Comparison of ENCODE assay signal across 8 mouse cellular contexts in genomic region chr17:21845545-21846321, GRCm38 (mm10). TPM values are rescaled to one million over a fixed set of nuclear protein-coding genes. Genes with fewer than 3 reads are reported as not detected.
DNase-seq lines count a peak whose midpoint lies in the region; ATAC-seq and TF ChIP-seq lines count a peak whose summit lies in the region.

Gene Zfp820, minus strand, starts transcription at chr17:21845772.

- no peaks in the 10 kb centered on the region for H3K79me3 ChIP-seq in C2C12 (ENCODE audit: low read depth)

- 0 out of 2 replicates have a peak, but pooled peaks cover 3% of the 10 kb centered on the region for H3K9me3 ChIP-seq in forebrain, embryonic 13.5 days (replicated peaks)
- H3K9me3 ChIP-seq in heart, embryonic 16.5 days (replicated peaks; ENCODE audit: control insufficient read depth, low read length): no peaks in the 10 kb centered on the region
- no peaks in the 10 kb centered on the region for H3K9me3 ChIP-seq in liver, embryonic 16.5 days (replicated peaks; ENCODE audit: control insufficient read depth, low read length)
- no peaks in the 10 kb centered on the region for H3K9me3 ChIP-seq in neural tube, embryonic 14.5 days (ENCODE audit: control insufficient read depth, low read length)

- no peaks in the 10 kb centered on the region for H3K27me3 ChIP-seq in C2C12 (ENCODE audit: control insufficient read depth, insufficient read depth, insufficient read length)
- no peaks in the 10 kb centered on the region for H3K27me3 ChIP-seq in forebrain, embryonic 13.5 days
- no peaks in the 10 kb centered on the region for H3K27me3 ChIP-seq in heart, embryonic 16.5 days (ENCODE audit: control insufficient read depth, insufficient read depth, low read length)
- no peaks in the 10 kb centered on the region for H3K27me3 ChIP-seq in liver, embryonic 16.5 days (ENCODE audit: control insufficient read depth, insufficient read depth, low read depth, low read length)
- H3K27me3 ChIP-seq in neural tube, embryonic 14.5 days (ENCODE audit: control insufficient read depth, insufficient read depth, low read length): no peaks in the 10 kb centered on the region

- H3K79me2 ChIP-seq in C2C12 (ENCODE audit: control insufficient read depth, insufficient read depth): no peaks in the 10 kb centered on the region

- peak within 1 kb of the TSS; percentile 28 for H3K4me3 ChIP-seq in C2C12 (ENCODE audit: insufficient read depth, poor library complexity, severe bottlenecking)
- H3K4me3 ChIP-seq in forebrain, embryonic 13.5 days: peak within 1 kb of the TSS; percentile 67
- H3K4me3 ChIP-seq in heart, embryonic 16.5 days (ENCODE audit: low read length): peak within 1 kb of the TSS; percentile 86
- peak within 1 kb of the TSS; percentile 69 for H3K4me3 ChIP-seq in liver, embryonic 16.5 days (ENCODE audit: low read depth, low read length)
- H3K4me3 ChIP-seq in neural tube, embryonic 14.5 days (ENCODE audit: low read depth, low read length): peak within 1 kb of the TSS; percentile 53

- ATAC-seq in forebrain, embryonic 13.5 days: peak; percentile 99
- ATAC-seq in heart, embryonic 16.5 days (replicated peaks; ENCODE audit: extremely low read depth, insufficient read depth, low FRiP score): peak; percentile 99
- ATAC-seq in liver, embryonic 16.5 days (ENCODE audit: low read depth): peak; percentile 92
- peak; percentile 99 for ATAC-seq in neural tube, embryonic 14.5 days (ENCODE audit: low read depth)

- peak; percentile 42 for DNase-seq in adrenal gland, postnatal 25 days
- peak; percentile 71 to 81 for DNase-seq in kidney, postnatal 25 days
- peak; percentile 25 to 56 for DNase-seq in thymus, postnatal 10 days (ENCODE audit: low spot score in 2 of 2)

- H3K4me1 ChIP-seq in forebrain, embryonic 13.5 days: peaks cover 5% of the 10 kb centered on the region
- peaks cover 3% of the 10 kb centered on the region; the same call in 1 of the 2 replicates for H3K4me1 ChIP-seq in heart, embryonic 16.5 days (ENCODE audit: control insufficient read depth, insufficient read depth, low read length)
- no peaks in the 10 kb centered on the region for H3K4me1 ChIP-seq in liver, embryonic 16.5 days (ENCODE audit: control insufficient read depth, low read depth, low read length)
- H3K4me1 ChIP-seq in neural tube, embryonic 14.5 days (ENCODE audit: control insufficient read depth, insufficient read depth, low read length): no peaks in the 10 kb centered on the region

- no peak for TF ChIP-seq CTCF in C2C12 (IDR thresholded peaks at IDR 0.05; ENCODE audit: control insufficient read depth, insufficient read depth, insufficient read length)

- H3K27ac ChIP-seq in forebrain, embryonic 13.5 days: no peak within 1 kb of the TSS; the same call in 1 of the 2 replicates
- H3K27ac ChIP-seq in heart, embryonic 16.5 days (ENCODE audit: low read length): peak within 1 kb of the TSS; percentile 87
- peak within 1 kb of the TSS; percentile 41; the same call in 1 of the 2 replicates for H3K27ac ChIP-seq in liver, embryonic 16.5 days (ENCODE audit: low read length)
- H3K27ac ChIP-seq in neural tube, embryonic 14.5 days (ENCODE audit: low read depth, low read length): no peak within 1 kb of the TSS

- H3K36me3 ChIP-seq in C2C12 (ENCODE audit: control insufficient read depth, insufficient read depth): no peaks in the 10 kb centered on the region
- no peaks in the 10 kb centered on the region for H3K36me3 ChIP-seq in forebrain, embryonic 13.5 days (ENCODE audit: poor library complexity, severe bottlenecking)
- H3K36me3 ChIP-seq in heart, embryonic 16.5 days (ENCODE audit: control insufficient read depth, insufficient read depth): no peaks in the 10 kb centered on the region
- no peaks in the 10 kb centered on the region for H3K36me3 ChIP-seq in liver, embryonic 16.5 days (ENCODE audit: control insufficient read depth, insufficient read depth)
- no peaks in the 10 kb centered on the region for H3K36me3 ChIP-seq in neural tube, embryonic 14.5 days (ENCODE audit: control insufficient read depth, insufficient read depth, low read length)

- H3K4me2 ChIP-seq in forebrain, embryonic 13.5 days: peak within 1 kb of the TSS; percentile 68
- peak within 1 kb of the TSS; percentile 72 for H3K4me2 ChIP-seq in heart, embryonic 16.5 days (ENCODE audit: low read depth, low read length)
- H3K4me2 ChIP-seq in liver, embryonic 16.5 days (ENCODE audit: low read depth, low read length): peak within 1 kb of the TSS; percentile 61
- H3K4me2 ChIP-seq in neural tube, embryonic 14.5 days (ENCODE audit: low read depth, low read length): peak within 1 kb of the TSS; percentile 56

- 3% methylated on average over 22 of the region's 22 CpGs for WGBS in forebrain, embryonic 13.5 days
- WGBS in heart, embryonic 16.5 days: 3% methylated on average over 22 of the region's 22 CpGs
- WGBS in liver, embryonic 16.5 days (ENCODE audit: insufficient replicate concordance): 2% methylated on average over 22 of the region's 22 CpGs
- WGBS in neural tube, embryonic 14.5 days: 4% methylated on average over 22 of the region's 22 CpGs

- H3K9ac ChIP-seq in forebrain, embryonic 13.5 days: peak within 1 kb of the TSS; percentile 80
- H3K9ac ChIP-seq in heart, embryonic 16.5 days (ENCODE audit: low read length): peak within 1 kb of the TSS; percentile 90
- peak within 1 kb of the TSS; percentile 70 for H3K9ac ChIP-seq in liver, embryonic 16.5 days (ENCODE audit: low read depth, low read length)
- peak within 1 kb of the TSS; percentile 50; the same call in 1 of the 2 replicates for H3K9ac ChIP-seq in neural tube, embryonic 14.5 days (replicated peaks; ENCODE audit: low read depth, low read length)

- H3ac ChIP-seq in C2C12 (ENCODE audit: control insufficient read depth, insufficient read length, low read depth): peak within 1 kb of the TSS; percentile 59

TF ChIP-seq in C2C12, 6 proteins besides CTCF, POLR2A, EP300 and RAD21:
- TF ChIP-seq MYOD1 (IDR thresholded peaks at IDR 0.05; ENCODE audit: control insufficient read depth, insufficient read length, low read depth): no peak
- peak; percentile 83 for TF ChIP-seq USF1 (IDR thresholded peaks at IDR 0.05; ENCODE audit: low read depth)

RNA-seq across cellular contexts. Expression of gene Zfp820, which starts in this region (rescaled TPM):
- 0.26 TPM for polyA plus RNA-seq in C2C12 (2012; fragmentation: generic; extraction: Trizol)
- 2.9 and 3.3 TPM in 2 replicates for total RNA-seq in adrenal gland, postnatal 25 days (2021)
- polyA plus RNA-seq in forebrain, embryonic 13.5 days (2015; fragmentation: Nextera tagmentation; extraction: Ambion mirVana): 4.9 and 5.3 TPM in 2 replicates
- polyA plus RNA-seq in heart, embryonic 16.5 days (2015; fragmentation: Nextera tagmentation; extraction: Ambion mirVana): 4.1 and 5.8 TPM in 2 replicates
- 1.0 and 1.4 TPM in 2 replicates for polyA plus RNA-seq in liver, embryonic 16.5 days (2015; fragmentation: Nextera tagmentation; extraction: Ambion mirVana)
- polyA plus RNA-seq in neural tube, embryonic 14.5 days (2014; fragmentation: Nextera tagmentation; extraction: Ambion mirVana): 2.0 and 2.7 TPM in 2 replicates

Comparison
In these comparisons a context has a peak if more than half of its experiments do, and no peak if none do; other contexts are left out.
1. H3K4me3 ChIP-seq: peak in every context shown above with its lines; median percentile 86 in heart, embryonic 16.5 days; 69 in liver, embryonic 16.5 days; 67 in forebrain, embryonic 13.5 days; 53 in neural tube, embryonic 14.5 days; 28 in C2C12.
2. H3K27ac ChIP-seq: peak in heart, embryonic 16.5 days (single experiment) and liver, embryonic 16.5 days (single experiment); none in forebrain, embryonic 13.5 days (single experiment) and neural tube, embryonic 14.5 days (single experiment).
3. Peak in every context shown above with its lines, with median percentiles within 50 percentile points of each other: DNase-seq, ATAC-seq, H3K4me2 ChIP-seq and H3K9ac ChIP-seq.